Mouse (Mus musculus): ENCODE results near the gene H2-Q6.
"Not testable (repeated sequence)": the region's sequence is repeated elsewhere in the genome, so short reads cannot be mapped to it uniquely, and the experiment has no call there.

DNA sequence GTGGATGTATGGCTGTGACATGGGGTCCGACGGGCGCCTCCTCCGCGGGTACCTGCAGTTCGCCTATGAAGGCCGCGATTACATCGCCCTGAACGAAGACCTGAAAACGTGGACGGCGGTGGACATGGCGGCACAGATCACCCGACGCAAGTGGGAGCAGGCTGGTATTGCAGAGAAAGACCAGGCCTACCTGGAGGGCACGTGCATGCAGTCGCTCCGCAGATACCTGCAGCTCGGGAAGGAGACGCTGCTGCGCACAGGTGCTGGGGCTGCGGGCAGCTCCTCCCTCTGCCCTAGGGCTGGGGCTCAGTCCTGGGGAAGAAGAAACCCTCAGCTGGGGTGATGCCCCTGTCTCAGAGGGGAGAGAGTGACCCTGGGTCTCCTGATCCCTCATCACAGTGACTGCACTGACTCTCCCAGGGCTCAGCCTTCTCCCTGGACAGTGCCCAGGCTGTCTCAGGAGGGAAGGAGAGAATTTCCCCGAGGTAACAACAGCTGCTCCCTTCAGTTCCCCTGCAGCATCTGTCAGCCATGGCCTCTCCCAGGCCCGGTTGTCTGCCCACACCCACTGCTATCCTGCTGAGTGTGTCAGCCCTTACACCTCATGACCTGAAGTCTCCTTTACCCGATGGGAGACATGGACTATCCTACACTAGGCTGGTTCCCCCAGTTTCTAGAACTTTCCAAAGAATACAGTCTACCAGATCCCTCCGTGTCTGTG is 15.4 kb downstream of the H2-Q6 start:
- not testable (repeated sequence) for TF ChIP-seq MYOG (IDR thresholded peaks at IDR 0.05; ENCODE audit: control insufficient read depth in 1 of 3, insufficient read depth in 1 of 3, insufficient read length in 2 of 3, low read depth in 2 of 3); TCF12 (IDR thresholded peaks at IDR 0.05; ENCODE audit: insufficient read depth, poor library complexity, severe bottlenecking); MYOD1 (IDR thresholded peaks at IDR 0.05; ENCODE audit: control insufficient read depth in 1 of 3, insufficient read length in 2 of 3, low read depth in 2 of 3); POLR2A (IDR thresholded peaks at IDR 0.05; ENCODE audit: insufficient read length, low read depth); USF1 (IDR thresholded peaks at IDR 0.05; ENCODE audit: low read depth); MAX (IDR thresholded peaks at IDR 0.05; ENCODE audit: low read depth); POLR2AphosphoS2 (IDR thresholded peaks at IDR 0.05; ENCODE audit: insufficient read length, low read depth); E2F4 (IDR thresholded peaks at IDR 0.05; ENCODE audit: insufficient read depth); REST (IDR thresholded peaks at IDR 0.05; ENCODE audit: insufficient read depth, insufficient read length); SRF (IDR thresholded peaks at IDR 0.05; ENCODE audit: control insufficient read depth, insufficient read length, low read depth)

Measured in myocyte (in vitro differentiated cells).